Mouse (Mus musculus): Measurements from ENCODE around the gene Lhx1.

Lhx1 gene

GRCm38 (mm10) chr11:84480451-84480850 is 44.9 kb downstream of the Lhx1 start:
- no peak for DNase-seq (ENCODE audit: low spot score)

DNA sequence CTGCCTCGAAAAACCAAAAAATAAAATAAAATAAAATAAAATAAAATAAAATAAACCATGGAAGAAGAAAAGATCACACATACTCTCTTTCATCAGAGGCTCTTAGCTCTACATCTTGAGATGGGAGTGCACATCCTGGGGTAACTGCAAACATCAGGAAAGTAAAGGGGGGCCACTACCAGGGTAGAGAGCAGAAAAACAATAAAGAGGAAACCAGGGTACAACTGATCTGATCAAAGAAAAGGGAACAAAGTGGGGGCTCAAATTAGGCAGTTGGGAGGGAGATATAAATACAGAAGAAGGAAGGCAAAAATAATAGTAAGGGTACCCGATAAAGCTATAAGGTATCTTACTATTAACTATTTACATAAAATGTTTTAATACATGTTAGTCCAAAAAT is 48.7 kb downstream of the Lhx1 start:
- DNase-seq (ENCODE audit: low spot score): no peak

- no peak for DNase-seq (ENCODE audit: low spot score)
Observed at GRCm38 (mm10) chr11:84475991-84476390, 49.3 kb downstream of the Lhx1 start.

- no peak for DNase-seq (ENCODE audit: low spot score)
Observed at GRCm38 (mm10) chr11:84473093-84473667, 52.2 kb downstream of the Lhx1 start.
